Mouse (Mus musculus) urinary bladder, postnatal 25 days (tissue): ENCODE measurements around the gene Phactr1.

ENCODE experiments used
- DNase-seq: peaks from one replicate; pipeline ENCODE4 v3.0.0; 2022; ENCODE audit warnings: low spot score

The Phactr1 gene

GRCm38 (mm10) chr13:42759170-42759569 is 78.7 kb downstream of the Phactr1 start:
- no peak for DNase-seq

GRCm38 (mm10) chr13:42760907-42761544 is 80.6 kb downstream of the Phactr1 start:
- DNase-seq: no peak

GRCm38 (mm10) chr13:42772314-42772713 is 91.9 kb downstream of the Phactr1 start:
- no peak for DNase-seq

- no peak for DNase-seq
Measured at GRCm38 (mm10) chr13:42774040-42774439, 93.6 kb downstream of the Phactr1 start.

GRCm38 (mm10) chr13:42782151-42782550 is 101.7 kb downstream of the Phactr1 start:
- DNase-seq: no peak

GRCm38 (mm10) chr13:42789221-42789620 is 108.8 kb downstream of the Phactr1 start:
- DNase-seq: no peak

GRCm38 (mm10) chr13:42792279-42792678 is 111.9 kb downstream of the Phactr1 start:
- no peak for DNase-seq

GRCm38 (mm10) chr13:42800523-42800922 is 120.1 kb downstream of the Phactr1 start:
- no peak for DNase-seq

- DNase-seq: no peak
Measured at GRCm38 (mm10) chr13:42804314-42804713, 123.9 kb downstream of the Phactr1 start.

GRCm38 (mm10) chr13:42812762-42813161 is 132.3 kb downstream of the Phactr1 start:
- no peak for DNase-seq

- peak; percentile 60 for DNase-seq
Measured at GRCm38 (mm10) chr13:42818378-42818777, 138.0 kb downstream of the Phactr1 start.

GRCm38 (mm10) chr13:42820513-42820912 is 140.1 kb downstream of the Phactr1 start:
- DNase-seq: no peak

- no peak for DNase-seq
Measured at GRCm38 (mm10) chr13:42821426-42822106, 141.1 kb downstream of the Phactr1 start.

GRCm38 (mm10) chr13:42822545-42822944 is 142.1 kb downstream of the Phactr1 start:
- DNase-seq: peak; percentile 84

- DNase-seq: no peak
Measured at GRCm38 (mm10) chr13:42823875-42824274, 143.5 kb downstream of the Phactr1 start.

GRCm38 (mm10) chr13:42826602-42827001 is 146.2 kb downstream of the Phactr1 start:
- DNase-seq: peak; percentile 45

GRCm38 (mm10) chr13:42828978-42829377 is 148.6 kb downstream of the Phactr1 start:
- no peak for DNase-seq

- DNase-seq: no peak
Measured at GRCm38 (mm10) chr13:42835441-42835840, 155.0 kb downstream of the Phactr1 start.

- DNase-seq: no peak
Measured at GRCm38 (mm10) chr13:42839358-42839757, 158.9 kb downstream of the Phactr1 start.

GRCm38 (mm10) chr13:42852086-42852485 is 171.7 kb downstream of the Phactr1 start:
- no peak for DNase-seq

- DNase-seq: no peak
Measured at GRCm38 (mm10) chr13:42853900-42854595, 173.6 kb downstream of the Phactr1 start.

- peak; percentile 25 for DNase-seq
Measured at GRCm38 (mm10) chr13:42866162-42866941, 185.9 kb downstream of the Phactr1 start.
